Mouse (Mus musculus) bone marrow, adult 2 months (tissue): ENCODE data around the gene Tspan9. TPM values are rescaled to one million over a fixed set of nuclear protein-coding genes. Genes with fewer than 3 reads are reported as not detected.

Source experiments
- H3K27ac ChIP-seq: fragments of 200-500 bp; 2 replicates; pipeline ENCODE4 v1.5.1; 2012; ENCODE audit warnings: low read depth, mild to moderate bottlenecking, control low read depth, inconsistent platforms, low read length; ENCODE audit not compliant: control insufficient read depth, poor library complexity, insufficient read depth
- H3K4me1 ChIP-seq: fragments of 200-500 bp; 2 replicates; pipeline ENCODE4 v1.6.1; 2011; ENCODE audit warnings: low read length; ENCODE audit not compliant: control insufficient read depth, insufficient read depth
- H3K4me3 ChIP-seq: fragments of 200-500 bp; replicated peaks from 2 replicates; pipeline ENCODE3; 2011; ENCODE audit warnings: mild to moderate bottlenecking, low read depth, low read length, control low read depth; ENCODE audit not compliant: control insufficient read depth
- CTCF ChIP-seq: fragments of 200-500 bp; IDR thresholded peaks from 2 replicates; pipeline ENCODE4 v1.5.1; 2011; ENCODE audit warnings: low read length, control low read depth; ENCODE audit not compliant: control insufficient read depth, insufficient read depth
- POLR2A ChIP-seq: fragments of 200-500 bp; IDR thresholded peaks from 2 replicates; pipeline ENCODE4 v1.6.1; 2011; ENCODE audit warnings: low read depth, mild to moderate bottlenecking, control low read depth, low read length, borderline replicate concordance; ENCODE audit not compliant: control insufficient read depth
- WGBS: fragments of 180-500 bp; shearing (Covaris S2); methylation state at CpG from one replicate; pipeline ENCODE4 v1.1.7; 2018; 5-methylcytosine and 5-hydroxymethylcytosine counted together
- polyA plus RNA-seq: library from polyadenylated mRNA; stranded (reverse); fragments of >200 nt; gene quantifications from 2 replicates; pipeline ENCODE4 v1.2.4, GENCODE M21; 2011; ENCODE audit warnings: low replicate concordance; ENCODE audit not compliant: missing spikeins, insufficient read depth, insufficient read length

Tspan9 gene
- polyA plus RNA-seq, 1 experiment, result 10.2 TPM

DNA sequence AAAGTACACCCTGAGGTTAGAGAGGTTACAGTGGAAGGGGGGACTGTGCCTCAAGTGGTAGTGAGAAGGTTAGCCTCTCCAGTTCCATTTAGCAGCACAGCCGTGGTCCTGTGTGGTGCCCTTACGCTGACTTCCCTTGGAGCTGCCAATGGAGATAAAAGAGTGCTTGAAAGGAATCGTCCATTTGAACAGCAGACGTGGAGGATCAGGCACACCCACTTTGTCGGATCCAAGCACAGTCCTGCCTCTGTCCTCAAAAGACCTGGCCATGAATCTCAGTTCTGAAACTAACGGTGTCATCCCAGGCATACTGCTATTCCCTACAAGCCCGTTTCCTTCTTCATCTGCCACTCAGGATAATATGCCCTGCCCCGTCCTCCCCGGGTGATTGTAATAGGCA, 221.4 kb downstream of the Tspan9 start:
- Histone ChIP-seq H3K4me3 (no peak overlapping the region), H3K27ac (no peak overlapping the region), H3K4me1 (no peaks in the 10 kb centered on the region)
- 67% methylated on average over 9 of the region's 9 CpGs for WGBS
- TF ChIP-seq CTCF (no peak), POLR2A (no peak)

DNA sequence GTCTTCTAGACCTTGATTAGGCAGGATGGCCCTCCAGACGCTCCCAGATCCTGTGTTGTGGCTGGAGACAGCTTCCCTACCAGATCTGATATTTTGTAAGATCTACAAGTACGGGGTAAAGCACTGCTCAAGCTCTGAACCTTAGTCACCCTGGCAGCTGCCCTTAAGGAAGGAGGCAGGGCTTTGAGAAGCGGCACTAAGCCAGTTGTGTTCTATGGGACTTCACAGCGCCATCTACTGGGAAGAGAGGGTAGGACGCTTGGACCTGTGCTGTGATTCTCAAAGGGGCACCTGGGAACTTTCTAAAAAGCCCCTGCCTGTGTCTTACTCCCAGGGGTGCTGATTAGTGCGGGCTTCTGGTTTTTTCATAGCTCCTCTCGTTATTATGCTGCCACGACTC, 222.7 kb downstream of the Tspan9 start:
- TF ChIP-seq CTCF, result peak; percentile 62; the same call in 1 of the 2 replicates
- TF ChIP-seq POLR2A, result no peak
- Histone ChIP-seq H3K27ac (no peak overlapping the region), H3K4me1 (no peaks in the 10 kb centered on the region), H3K4me3 (no peak overlapping the region)
- WGBS, result 7% methylated on average over 8 of the region's 8 CpGs

DNA sequence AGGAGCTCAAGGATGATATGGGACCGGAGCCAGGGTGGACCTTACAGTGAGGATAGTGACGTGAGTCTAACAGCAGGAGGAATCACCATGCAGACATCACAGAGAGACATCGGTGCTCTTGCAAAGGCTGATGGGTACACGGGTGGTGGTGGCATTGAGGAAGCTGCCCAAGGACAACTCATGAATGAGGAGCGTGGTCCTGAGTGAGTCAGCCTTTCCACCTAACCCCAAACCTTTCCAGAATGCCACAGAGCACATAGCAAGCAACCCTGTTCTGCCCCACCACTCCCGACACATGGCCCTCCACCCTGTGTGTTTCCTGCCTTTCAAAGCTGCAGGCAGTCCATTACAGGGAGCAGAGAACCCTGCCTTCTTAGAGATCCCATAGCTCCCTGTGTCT, 223.9 kb downstream of the Tspan9 start:
- 37% methylated on average over 6 of the region's 6 CpGs for WGBS
- no peak overlapping the region for H3K27ac ChIP-seq
- H3K4me1 ChIP-seq, result no peaks in the 10 kb centered on the region
- TF ChIP-seq POLR2A (no peak), CTCF (no peak)
- no peak overlapping the region for H3K4me3 ChIP-seq

DNA sequence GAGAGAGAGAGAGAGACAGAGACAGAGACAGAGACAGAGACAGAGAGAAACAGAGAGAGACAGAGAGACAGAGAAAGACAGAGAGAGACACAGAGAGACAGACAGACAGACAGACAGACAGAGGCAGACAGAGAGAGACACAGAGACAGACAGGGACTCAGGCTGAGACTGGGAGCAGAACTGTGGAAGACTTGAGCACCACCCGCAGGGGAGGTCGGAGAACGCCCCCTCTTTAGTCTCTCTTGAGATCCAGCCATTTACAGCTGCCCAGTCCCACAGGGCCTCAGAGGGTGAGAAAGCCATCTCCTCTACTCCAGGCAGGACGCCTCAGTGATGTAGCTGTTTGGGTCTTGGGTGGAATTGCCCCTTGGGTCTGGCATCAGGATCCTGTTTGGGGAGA, 225.7 kb downstream of the Tspan9 start:
- Histone ChIP-seq H3K4me3 (no peak overlapping the region), H3K27ac (no peak overlapping the region), H3K4me1 (no peaks in the 10 kb centered on the region)
- no peak for TF ChIP-seq POLR2A
- TF ChIP-seq CTCF, result no peak
- WGBS, result 59% methylated on average over 4 of the region's 4 CpGs

DNA sequence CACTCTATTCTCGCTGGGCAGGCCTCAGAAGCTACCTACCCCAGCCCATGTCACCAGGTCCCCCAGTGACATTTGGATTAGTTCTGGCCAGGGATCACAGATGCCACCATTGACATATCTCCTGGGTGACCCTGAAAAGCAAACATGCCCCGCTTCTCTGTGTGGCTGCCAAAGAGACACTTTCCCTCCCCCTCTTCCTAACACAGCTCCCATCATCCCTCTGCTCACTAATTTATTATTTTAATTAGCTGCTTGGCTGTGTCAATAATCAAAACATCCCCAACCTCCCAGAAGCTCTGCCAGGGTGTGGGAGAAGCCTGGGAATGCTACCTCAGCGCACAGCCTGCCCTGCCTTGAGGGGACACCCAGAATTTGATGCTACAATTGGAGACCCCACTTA, 226.4 kb downstream of the Tspan9 start:
- whole genome bisulfite sequencing, result 75% methylated on average over 3 of the region's 3 CpGs
- H3K4me1 ChIP-seq, result no peaks in the 10 kb centered on the region
- TF ChIP-seq POLR2A (no peak), CTCF (no peak)
- H3K27ac ChIP-seq, result no peak overlapping the region
- no peak overlapping the region for H3K4me3 ChIP-seq

DNA sequence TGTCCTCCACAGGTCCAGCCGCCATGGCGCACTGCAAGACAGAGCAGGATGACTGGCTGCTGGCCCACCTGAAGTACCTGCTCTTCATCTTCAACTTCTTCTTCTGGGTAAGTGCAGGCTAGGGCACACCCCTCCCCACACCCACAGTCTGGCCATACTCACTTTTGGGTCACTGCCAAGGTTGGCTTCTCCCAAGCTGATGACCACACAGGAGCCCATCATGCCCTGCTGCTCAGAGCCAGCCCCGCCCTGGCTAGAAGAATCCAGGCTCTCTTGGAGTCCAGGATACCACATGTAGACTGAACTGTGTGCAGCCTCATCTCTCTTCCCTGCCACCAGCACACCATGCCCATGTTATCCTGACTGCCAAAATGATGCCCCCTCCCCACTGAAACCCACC, 230.5 kb downstream of the Tspan9 start:
- Histone ChIP-seq H3K4me1 (no peaks in the 10 kb centered on the region), H3K27ac (no peak overlapping the region), H3K4me3 (no peak overlapping the region)
- no peak for TF ChIP-seq CTCF
- no peak for TF ChIP-seq POLR2A
- WGBS, result 85% methylated on average over 3 of the region's 3 CpGs

DNA sequence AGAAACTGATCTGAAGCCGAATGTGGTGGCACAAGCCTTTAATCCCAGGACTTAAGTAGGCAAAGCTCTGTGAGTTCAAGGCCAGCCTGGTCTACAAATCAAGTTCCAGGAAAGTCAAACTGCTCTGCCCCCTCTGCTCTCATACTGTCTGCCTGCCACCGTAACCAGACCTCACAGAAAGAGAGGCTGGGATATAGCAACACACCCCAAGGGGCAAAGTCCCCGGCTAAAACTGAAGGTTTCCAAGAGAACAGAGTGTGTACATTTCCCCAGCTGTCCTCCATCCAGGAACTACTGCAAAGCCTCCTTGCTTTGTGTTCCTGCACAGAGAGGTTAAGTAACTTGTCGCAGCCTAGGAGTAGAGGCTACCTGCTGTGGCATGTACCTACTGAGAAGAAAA, 231.7 kb downstream of the Tspan9 start:
- H3K4me3 ChIP-seq, result no peak overlapping the region
- TF ChIP-seq CTCF (no peak), POLR2A (no peak)
- no peaks in the 10 kb centered on the region for H3K4me1 ChIP-seq
- H3K27ac ChIP-seq, result no peak overlapping the region
- 74% methylated on average over 4 of the region's 4 CpGs for WGBS

Other genes with a start within 250 kb of the Tspan9 start
- gene Tead4, start 157.2 kb upstream of the Tspan9 start, polyA plus RNA-seq, result 0.65 TPM in 1 of 2 replicates, not detected in the other
- gene Tulp3, start 212.3 kb upstream of the Tspan9 start, polyA plus RNA-seq, result 4.3 and 7.1 TPM in 2 replicates
- gene Rhno1, start 219.3 kb upstream of the Tspan9 start, polyA plus RNA-seq, result 54.9 and 94.2 TPM in 2 replicates
- 23.6 and 45.3 TPM in 2 replicates for gene Foxm1, start 219.4 kb upstream of the Tspan9 start, polyA plus RNA-seq
- gene Tex52, start 231.9 kb upstream of the Tspan9 start, polyA plus RNA-seq, result not detected in 2 replicates
- gene Gm44596, start 231.9 kb upstream of the Tspan9 start, polyA plus RNA-seq, result not detected in 2 replicates